Mouse (Mus musculus) ES-Bruce4 (cell line): ENCODE data around the gene Kif22.

Experiments used
- CTCF ChIP-seq: IDR thresholded peaks from one replicate; pipeline ENCODE4 v1.8.1; 2011; ENCODE audit warnings: low read depth, low read length
- EP300 ChIP-seq: IDR thresholded peaks from 2 replicates; pipeline ENCODE4 v1.6.1; 2011; ENCODE audit warnings: low read depth, low read length; ENCODE audit not compliant: insufficient read depth
- POLR2A ChIP-seq: IDR thresholded peaks from one replicate; pipeline ENCODE4 v1.8.1; 2011; ENCODE audit warnings: low read length; ENCODE audit not compliant: insufficient read depth

GRCm38 (mm10) chr7:127065538-127065937, 23.3 kb upstream of the Kif22 start:
- TF ChIP-seq CTCF, result peak; percentile 9
- TF ChIP-seq EP300, result no peak
- no peak for TF ChIP-seq POLR2A
